Mouse (Mus musculus) myocyte (in vitro differentiated cells): ENCODE measurements around the gene Podnl1. TPM values are rescaled to one million over a fixed set of nuclear protein-coding genes. Genes with fewer than 3 reads are reported as not detected.

Source experiments
- H3K27me3 ChIP-seq: one replicate; pipeline ENCODE4 v1.6.1; 2011; ENCODE audit not compliant: control insufficient read depth, insufficient read depth, insufficient read length
- H3K36me3 ChIP-seq: one replicate; pipeline ENCODE4 v1.6.1; 2011; ENCODE audit not compliant: control insufficient read depth, insufficient read depth
- H3K4me2 ChIP-seq: one replicate; pipeline ENCODE4 v1.6.1; 2011; ENCODE audit warnings: low read depth, control low read depth
- H3K4me3 ChIP-seq: one replicate; pipeline ENCODE4 v1.5.1; 2011; ENCODE audit warnings: mild to moderate bottlenecking, control low read depth, moderate library complexity
- H3K79me2 ChIP-seq: one replicate; pipeline ENCODE4 v1.6.1; 2011; ENCODE audit not compliant: control insufficient read depth, insufficient read depth
- H3ac ChIP-seq: one replicate; pipeline ENCODE4 v1.6.1; 2011; ENCODE audit not compliant: control insufficient read depth, insufficient read length
- CEBPB ChIP-seq: IDR thresholded peaks from 2 replicates; pipeline ENCODE4 v1.6.1; 2011; ENCODE audit warnings: mild to moderate bottlenecking, moderate library complexity; ENCODE audit not compliant: poor library complexity, insufficient read depth, severe bottlenecking
- E2F4 ChIP-seq: IDR thresholded peaks from one replicate; pipeline ENCODE4 v1.6.1; 2011; ENCODE audit warnings: mild to moderate bottlenecking, control low read depth, moderate library complexity; ENCODE audit not compliant: insufficient read depth
- MAX ChIP-seq: IDR thresholded peaks from one replicate; pipeline ENCODE4 v1.6.1; 2011; ENCODE audit warnings: low read depth, mild to moderate bottlenecking, control low read depth
- MYOD1 ChIP-seq, 3 experiments: IDR thresholded peaks; one replicate each; pipeline ENCODE4 v1.6.1; 2011; ENCODE audit warnings: control low read depth in 2 of 3, low read depth in 2 of 3, mild to moderate bottlenecking in 2 of 3, moderate library complexity in 1 of 3; ENCODE audit not compliant: insufficient read length in 2 of 3, control insufficient read depth in 1 of 3
- MYOG ChIP-seq, 3 experiments: IDR thresholded peaks; one replicate each; pipeline ENCODE4 v1.6.1; 2011; ENCODE audit warnings: control low read depth in 2 of 3, low read depth in 2 of 3, mild to moderate bottlenecking in 2 of 3; ENCODE audit not compliant: insufficient read length in 2 of 3, control insufficient read depth in 1 of 3, insufficient read depth in 1 of 3
- POLR2A ChIP-seq: IDR thresholded peaks from one replicate; pipeline ENCODE4 v1.6.1; 2011; ENCODE audit warnings: low read depth, mild to moderate bottlenecking, control low read depth, moderate library complexity; ENCODE audit not compliant: insufficient read length
- POLR2AphosphoS2 ChIP-seq: IDR thresholded peaks from one replicate; pipeline ENCODE4 v1.6.1; 2011; ENCODE audit warnings: low read depth, control low read depth; ENCODE audit not compliant: insufficient read length
- REST ChIP-seq: IDR thresholded peaks from one replicate; pipeline ENCODE4 v1.6.1; 2011; ENCODE audit warnings: mild to moderate bottlenecking, control low read depth, moderate library complexity; ENCODE audit not compliant: insufficient read depth, insufficient read length
- SRF ChIP-seq: IDR thresholded peaks from one replicate; pipeline ENCODE4 v1.6.1; 2011; ENCODE audit warnings: low read depth; ENCODE audit not compliant: control insufficient read depth, insufficient read length
- TCF12 ChIP-seq: IDR thresholded peaks from one replicate; pipeline ENCODE4 v1.6.1; 2011; ENCODE audit warnings: mild to moderate bottlenecking, control low read depth; ENCODE audit not compliant: poor library complexity, insufficient read depth, severe bottlenecking
- TCF3 ChIP-seq: IDR thresholded peaks from one replicate; pipeline ENCODE4 v1.6.1; 2011; ENCODE audit warnings: low read depth, control low read depth; ENCODE audit not compliant: insufficient read length
- USF1 ChIP-seq: IDR thresholded peaks from one replicate; pipeline ENCODE4 v1.6.1; 2011; ENCODE audit warnings: low read depth, mild to moderate bottlenecking, control low read depth, moderate library complexity
- polyA plus RNA-seq: library from polyadenylated mRNA; unstranded; fragments of >200 nt; fragmentation: generic; extraction: Trizol; gene quantifications from one replicate; pipeline ENCODE4 v1.2.1, GENCODE M21; 2012; ENCODE audit warnings: missing spikeins

Gene Podnl1
- polyA plus RNA-seq, 1 experiment: 9.3 TPM

- peak overlapping the region; percentile 70 for H3K4me3 ChIP-seq
- no peak for TF ChIP-seq MAX
- TF ChIP-seq USF1: no peak
- TF ChIP-seq MYOG (IDR thresholded peaks at IDR 0.05; ENCODE audit: control insufficient read depth in 1 of 3, insufficient read depth in 1 of 3, insufficient read length in 2 of 3, low read depth in 2 of 3): no peak
- no peak for TF ChIP-seq TCF3
- TF ChIP-seq POLR2AphosphoS2: no peak
- no peak for TF ChIP-seq MYOD1 (IDR thresholded peaks at IDR 0.05; ENCODE audit: control insufficient read depth in 1 of 3, insufficient read length in 2 of 3, low read depth in 2 of 3)
- no peak for TF ChIP-seq CEBPB
- H3K4me2 ChIP-seq: peak overlapping the region; percentile 77
- H3K27me3 ChIP-seq: no peaks in the 10 kb centered on the region
- no peaks in the 10 kb centered on the region for H3K36me3 ChIP-seq
- peaks cover 4% of the 10 kb centered on the region for H3K79me2 ChIP-seq
- no peak overlapping the region for H3ac ChIP-seq
These were observed 22.7 kb downstream of the Podnl1 start for GRCm38 (mm10) chr8:84148531-84148850.

- TF ChIP-seq MYOG (IDR thresholded peaks at IDR 0.05; ENCODE audit: control insufficient read depth in 1 of 3, insufficient read depth in 1 of 3, insufficient read length in 2 of 3, low read depth in 2 of 3) (no peak), SRF (no peak), MYOD1 (IDR thresholded peaks at IDR 0.05; ENCODE audit: control insufficient read depth in 1 of 3, insufficient read length in 2 of 3, low read depth in 2 of 3) (no peak), TCF3 (no peak), CEBPB (no peak), POLR2AphosphoS2 (no peak), USF1 (no peak), TCF12 (no peak), REST (no peak), MAX (no peak), E2F4 (no peak), POLR2A (no peak)
- no peak overlapping the region for H3ac ChIP-seq
- H3K79me2 ChIP-seq: peaks cover 4% of the 10 kb centered on the region
- no peaks in the 10 kb centered on the region for H3K27me3 ChIP-seq
- H3K4me2 ChIP-seq: no peak overlapping the region
- H3K4me3 ChIP-seq: no peak overlapping the region
- H3K36me3 ChIP-seq: no peaks in the 10 kb centered on the region
These were observed 23.4 kb downstream of the Podnl1 start for GRCm38 (mm10) chr8:84149181-84149580.

- TF ChIP-seq CEBPB (peak; percentile 73; the same call in 1 of the 2 replicates), E2F4 (no peak)
- no peaks in the 10 kb centered on the region for H3K27me3 ChIP-seq
- no peaks in the 10 kb centered on the region for H3K36me3 ChIP-seq
- H3K4me2 ChIP-seq: no peak overlapping the region
- H3K79me2 ChIP-seq: no peaks in the 10 kb centered on the region
- H3K4me3 ChIP-seq: no peak overlapping the region
- H3ac ChIP-seq: no peak overlapping the region
These were observed 31.8 kb downstream of the Podnl1 start for GRCm38 (mm10) chr8:84157620-84158019.

GRCm38 (mm10) chr8:84167696-84168095 lies 41.9 kb downstream of the Podnl1 start:
- no peak overlapping the region for H3K4me2 ChIP-seq
- no peaks in the 10 kb centered on the region for H3K27me3 ChIP-seq
- no peaks in the 10 kb centered on the region for H3K36me3 ChIP-seq
- TF ChIP-seq REST (no peak), MYOD1 (IDR thresholded peaks at IDR 0.05; ENCODE audit: control insufficient read depth in 1 of 3, insufficient read length in 2 of 3, low read depth in 2 of 3) (no peak)
- no peak overlapping the region for H3ac ChIP-seq
- H3K4me3 ChIP-seq: no peak overlapping the region
- no peaks in the 10 kb centered on the region for H3K79me2 ChIP-seq

GRCm38 (mm10) chr8:84170096-84170495 lies 44.3 kb downstream of the Podnl1 start:
- no peaks in the 10 kb centered on the region for H3K36me3 ChIP-seq
- H3K4me2 ChIP-seq: no peak overlapping the region
- H3ac ChIP-seq: no peak overlapping the region
- H3K79me2 ChIP-seq: no peaks in the 10 kb centered on the region
- TF ChIP-seq USF1 (no peak), CEBPB (no peak), TCF12 (no peak), POLR2AphosphoS2 (no peak), POLR2A (no peak), SRF (no peak), MAX (no peak), TCF3 (no peak), E2F4 (no peak), MYOD1 (IDR thresholded peaks at IDR 0.05; ENCODE audit: control insufficient read depth in 1 of 3, insufficient read length in 2 of 3, low read depth in 2 of 3) (no peak), MYOG (IDR thresholded peaks at IDR 0.05; ENCODE audit: control insufficient read depth in 1 of 3, insufficient read depth in 1 of 3, insufficient read length in 2 of 3, low read depth in 2 of 3) (no peak)
- H3K4me3 ChIP-seq: no peak overlapping the region
- H3K27me3 ChIP-seq: no peaks in the 10 kb centered on the region

GRCm38 (mm10) chr8:84173861-84174260 lies 48.1 kb downstream of the Podnl1 start:
- TF ChIP-seq REST: no peak
- TF ChIP-seq MYOG (IDR thresholded peaks at IDR 0.05; ENCODE audit: control insufficient read depth in 1 of 3, insufficient read depth in 1 of 3, insufficient read length in 2 of 3, low read depth in 2 of 3): no peak
- TF ChIP-seq TCF3: no peak
- no peak for TF ChIP-seq POLR2A
- no peak for TF ChIP-seq TCF12
- TF ChIP-seq USF1: no peak
- TF ChIP-seq MYOD1 (IDR thresholded peaks at IDR 0.05; ENCODE audit: control insufficient read depth in 1 of 3, insufficient read length in 2 of 3, low read depth in 2 of 3): no peak
- TF ChIP-seq SRF: no peak
- TF ChIP-seq POLR2AphosphoS2: no peak
- no peak for TF ChIP-seq E2F4
- TF ChIP-seq MAX: no peak
- TF ChIP-seq CEBPB: no peak
- no peaks in the 10 kb centered on the region for H3K79me2 ChIP-seq
- no peak overlapping the region for H3ac ChIP-seq
- H3K36me3 ChIP-seq: no peaks in the 10 kb centered on the region
- no peaks in the 10 kb centered on the region for H3K27me3 ChIP-seq
- H3K4me2 ChIP-seq: no peak overlapping the region
- no peak overlapping the region for H3K4me3 ChIP-seq
